23 mouse cellular contexts compared by ENCODE assay signal in genomic region chr3:128122111-128122510, GRCm38 (mm10).
DNase-seq lines count a peak whose midpoint lies in the region; ATAC-seq lines count a peak whose summit lies in the region.
"Had no signal": no experiment of that assay in that cellular context is flagged by ENCODE, and none has a peak within 500 bp of the region (broad histone marks: within the 10 kb centered on the region; RNA-seq: fewer than 3 reads in every experiment).

No protein-coding gene starts in this region.

- ATAC-seq in midbrain, embryonic 15.5 days (replicated peaks) = no peak
- peak; percentile 69 to 74 for ATAC-seq in hematopoietic stem cell, adult 5-6 weeks (replicated peaks in 1 of 2; ENCODE audit: insufficient read depth in 1 of 2, low FRiP score in 2 of 2, low TSS enrichment in 1 of 2, low read depth in 1 of 2, poor library complexity in 2 of 2, severe bottlenecking in 2 of 2)
- ATAC-seq: forebrain, embryonic 14.5 days; hindbrain, postnatal 0 days had no signal

- peak overlapping the region; percentile 72 for H3K27ac ChIP-seq in midbrain, embryonic 10.5 days (replicated peaks)
- H3K27ac ChIP-seq in midbrain, embryonic 15.5 days = no peak overlapping the region
- H3K27ac ChIP-seq: embryonic facial prominence, embryonic 12.5 days; heart, embryonic 13.5 days; hindbrain, postnatal 0 days; limb, embryonic 13.5 days; liver, embryonic 13.5 days; lung, embryonic 15.5 days had no signal

- no peak overlapping the region for H3K4me2 ChIP-seq in midbrain, embryonic 15.5 days
- H3K4me2 ChIP-seq: embryonic facial prominence, embryonic 12.5 days; heart, embryonic 13.5 days; limb, embryonic 13.5 days; liver, embryonic 13.5 days; lung, embryonic 15.5 days had no signal

- no peaks in the 10 kb centered on the region for H3K27me3 ChIP-seq in midbrain, embryonic 10.5 days (ENCODE audit: low read depth, poor library complexity, severe bottlenecking)
- no peaks in the 10 kb centered on the region for H3K27me3 ChIP-seq in midbrain, embryonic 15.5 days (replicated peaks)
- H3K27me3 ChIP-seq: embryonic facial prominence, embryonic 12.5 days; heart, embryonic 13.5 days; limb, embryonic 13.5 days; liver, embryonic 13.5 days; lung, embryonic 15.5 days had no signal

- no peaks in the 10 kb centered on the region for H3K36me3 ChIP-seq in midbrain, embryonic 10.5 days
- no peaks in the 10 kb centered on the region for H3K36me3 ChIP-seq in midbrain, embryonic 15.5 days (replicated peaks)
- H3K36me3 ChIP-seq: embryonic facial prominence, embryonic 12.5 days; G1E; heart, embryonic 13.5 days; limb, embryonic 13.5 days; liver, embryonic 13.5 days; lung, embryonic 15.5 days had no signal

- no peak overlapping the region for H3K4me3 ChIP-seq in midbrain, embryonic 10.5 days
- no peak overlapping the region for H3K4me3 ChIP-seq in midbrain, embryonic 15.5 days
- H3K4me3 ChIP-seq: embryonic facial prominence, embryonic 12.5 days; erythroblast, embryonic 14.5 days; heart, embryonic 13.5 days; limb, embryonic 13.5 days; liver, embryonic 13.5 days; lung, embryonic 15.5 days had no signal

- WGBS in midbrain, embryonic 10.5 days = 66% methylated on average over 6 of the region's 6 CpGs
- 52% methylated on average over 6 of the region's 6 CpGs for WGBS in midbrain, embryonic 15.5 days

- H3K9ac ChIP-seq in midbrain, embryonic 15.5 days = no peak overlapping the region
- H3K9ac ChIP-seq: embryonic facial prominence, embryonic 12.5 days; heart, embryonic 13.5 days; limb, embryonic 13.5 days; liver, embryonic 13.5 days; lung, embryonic 15.5 days had no signal

- DNase-seq in midbrain, embryonic 10.5 days (ENCODE audit: low spot score) = no peak
- peak; percentile 64 for DNase-seq in T-cell, adult 2 months (ENCODE audit: low spot score)
- DNase-seq in thymus, postnatal 14 days = peak; percentile 60
- DNase-seq in embryo, embryonic 9.5 days (ENCODE audit: extremely low spot score) = no peak
- DNase-seq in layer of hippocampus, adult 9-11 months = no peak
- DNase-seq: adrenal gland, postnatal 36 days; cerebellum, adult 8-10 months; gastrocnemius, postnatal 14 days; heart, adult 18-20 months; kidney, adult 11 months; layer of hippocampus, postnatal 36 days; liver, embryonic 13.5 days; right cerebral cortex, postnatal 25 days had no signal

- H3K4me1 ChIP-seq in midbrain, embryonic 10.5 days = peaks cover 20% of the 10 kb centered on the region
- H3K4me1 ChIP-seq in midbrain, embryonic 15.5 days = no peaks in the 10 kb centered on the region
- H3K4me1 ChIP-seq: embryonic facial prominence, embryonic 12.5 days; heart, embryonic 13.5 days; limb, embryonic 13.5 days; liver, embryonic 13.5 days; lung, embryonic 15.5 days had no signal

- no peaks in the 10 kb centered on the region for H3K9me3 ChIP-seq in midbrain, embryonic 10.5 days (replicated peaks)
- no peaks in the 10 kb centered on the region for H3K9me3 ChIP-seq in midbrain, embryonic 15.5 days
- H3K9me3 ChIP-seq: embryonic facial prominence, embryonic 12.5 days; G1E; heart, embryonic 13.5 days; limb, embryonic 13.5 days; liver, embryonic 13.5 days; lung, embryonic 15.5 days had no signal

Comparison
In these comparisons a context has a peak if more than half of its experiments do, and no peak if none do; other contexts are left out.
1. DNase-seq: peak in T-cell, adult 2 months (single experiment) and thymus, postnatal 14 days (single experiment); none in midbrain, embryonic 10.5 days (single experiment), embryo, embryonic 9.5 days (single experiment) and layer of hippocampus, adult 9-11 months (single experiment).